Mouse (Mus musculus) megakaryocyte, adult 5-6 weeks (primary cell): ENCODE data around the gene Znrf4. TPM values are rescaled to one million over a fixed set of nuclear protein-coding genes. Genes with fewer than 3 reads are reported as not detected.

Source experiments
- ATAC-seq: 2 replicates; pipeline ENCODE4 v1.8.0; 2016; ENCODE audit warnings: mild to moderate bottlenecking, inconsistent platforms; ENCODE audit not compliant: poor library complexity, severe bottlenecking
- total RNA-seq, 2 experiments: library from RNA; stranded (forward) in 1 of 2; stranded (reverse) in 1 of 2; fragments of 153-499, 151-499 nt in 1 of 2; fragments of 221-1000, 200-1000 nt in 1 of 2; gene quantifications; 2 replicates each; pipeline versions ENCODE4 v1.2.3 to v1.2.4; 2015 to 2017

The Znrf4 gene
- total RNA-seq, 2 experiments from 2014 or later: not detected

DNA sequence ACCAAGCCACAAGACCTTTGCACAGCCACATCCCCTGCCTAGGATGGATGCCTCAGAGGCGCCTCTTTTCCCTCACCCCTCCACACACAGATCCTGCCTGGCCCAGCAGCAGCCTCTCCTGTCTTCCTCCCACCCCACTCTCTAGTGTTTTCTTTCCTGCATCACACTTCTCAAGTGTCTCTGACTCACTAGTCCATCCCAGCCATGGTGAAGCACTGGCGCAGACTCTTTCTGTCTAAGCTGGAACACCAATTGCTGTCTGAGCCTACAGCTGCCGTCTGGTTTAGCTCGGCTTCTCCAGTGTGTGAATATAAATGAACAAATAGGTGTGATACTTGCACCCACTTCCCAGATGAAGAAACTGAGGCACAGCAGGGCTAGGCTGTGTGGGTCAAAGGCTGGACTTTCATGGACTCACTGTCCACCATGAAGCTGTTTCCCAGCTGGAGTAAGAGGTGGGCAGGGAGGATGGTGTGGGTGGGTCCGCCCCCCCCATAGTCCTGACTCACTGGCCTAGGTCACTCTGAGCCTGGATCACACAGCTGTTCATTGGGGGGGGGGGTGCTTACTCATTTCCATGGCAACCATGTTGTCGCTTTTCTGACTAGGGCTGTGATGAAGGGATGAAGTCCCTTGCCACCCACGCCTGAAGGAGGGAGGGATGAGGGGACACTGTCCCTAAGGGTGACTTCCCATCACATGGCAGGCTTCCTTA lies 21.6 kb downstream of the Znrf4 start:
- ATAC-seq: no peak

DNA sequence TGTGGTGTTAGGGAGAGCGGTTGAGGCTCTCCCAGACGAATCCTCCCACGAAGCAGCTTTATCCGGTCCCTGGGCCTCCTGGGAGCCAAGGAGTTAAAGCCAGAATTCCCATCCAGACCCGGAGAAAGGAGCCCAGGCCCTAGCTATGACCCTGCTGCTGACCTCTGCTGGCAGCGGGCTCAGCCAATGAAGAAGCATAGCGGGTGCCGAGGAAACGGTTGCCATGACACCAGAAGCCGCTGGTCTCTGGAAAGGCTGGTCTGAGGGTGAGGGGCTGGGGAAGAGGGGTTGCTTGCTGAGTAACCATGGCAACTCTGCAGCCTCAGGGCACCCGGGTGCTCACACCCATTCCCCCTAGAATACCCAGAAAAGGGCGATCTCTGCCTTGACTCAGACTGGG lies 24.2 kb downstream of the Znrf4 start:
- no peak for ATAC-seq

GRCm38 (mm10) chr17:56487441-56487888 lies 24.8 kb downstream of the Znrf4 start:
- peak; percentile 60; the same call in 1 of the 2 replicates for ATAC-seq

GRCm38 (mm10) chr17:56485926-56486325 lies 26.3 kb downstream of the Znrf4 start:
- ATAC-seq: no peak

- no peak for ATAC-seq
Observed at GRCm38 (mm10) chr17:56485118-56485517, 27.1 kb downstream of the Znrf4 start.

- no peak for ATAC-seq
Observed at GRCm38 (mm10) chr17:56482671-56483070, 29.6 kb downstream of the Znrf4 start.

DNA sequence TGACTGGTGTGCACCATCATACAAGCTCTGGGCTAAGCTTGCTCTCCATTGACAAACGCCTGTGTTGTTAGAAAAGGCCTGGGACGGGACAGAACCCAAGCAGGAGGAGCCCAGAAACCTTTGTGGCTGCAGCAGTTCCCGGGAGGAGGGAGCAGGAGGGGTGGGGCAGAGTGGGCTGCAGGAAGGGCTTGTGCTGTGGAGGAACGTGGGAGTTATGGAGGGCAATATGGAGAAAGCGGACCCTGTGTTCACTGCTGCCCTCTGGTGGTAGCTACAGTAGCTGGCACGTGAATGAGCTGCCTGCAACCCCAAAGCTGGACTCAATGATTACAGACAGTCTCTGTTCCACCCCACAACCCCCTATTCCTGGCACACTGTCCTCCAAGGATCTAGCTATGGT lies 32.9 kb downstream of the Znrf4 start:
- ATAC-seq: peak; percentile 66

- ATAC-seq: peak; percentile 6; the same call in 1 of the 2 replicates
Observed at GRCm38 (mm10) chr17:56478191-56478611, 34.0 kb downstream of the Znrf4 start.

GRCm38 (mm10) chr17:56477191-56477818 lies 34.9 kb downstream of the Znrf4 start:
- no peak for ATAC-seq

DNA sequence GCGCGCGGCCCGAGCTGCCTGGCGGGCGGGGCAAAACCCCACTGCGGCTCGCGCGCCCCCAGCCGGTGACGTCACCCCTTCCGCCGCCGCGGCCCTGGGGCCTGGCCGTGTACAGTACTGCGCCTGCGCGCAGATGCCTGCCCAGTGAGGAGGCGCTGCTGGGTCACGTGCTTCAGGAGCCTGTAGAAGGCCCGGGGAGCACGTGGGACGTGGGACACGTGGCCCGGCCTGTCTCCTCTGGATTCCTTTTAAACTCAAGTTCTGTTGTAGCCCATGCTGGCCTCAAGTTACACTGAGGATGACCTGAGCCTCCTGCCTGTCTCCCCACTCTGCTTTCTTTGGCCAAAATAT lies 35.9 kb downstream of the Znrf4 start, which contains the start of gene Ptprs:
Gene Ptprs (minus strand): TSS at position 82 of the 351 bp plus-strand sequence.
- peak; percentile 46 for ATAC-seq

DNA sequence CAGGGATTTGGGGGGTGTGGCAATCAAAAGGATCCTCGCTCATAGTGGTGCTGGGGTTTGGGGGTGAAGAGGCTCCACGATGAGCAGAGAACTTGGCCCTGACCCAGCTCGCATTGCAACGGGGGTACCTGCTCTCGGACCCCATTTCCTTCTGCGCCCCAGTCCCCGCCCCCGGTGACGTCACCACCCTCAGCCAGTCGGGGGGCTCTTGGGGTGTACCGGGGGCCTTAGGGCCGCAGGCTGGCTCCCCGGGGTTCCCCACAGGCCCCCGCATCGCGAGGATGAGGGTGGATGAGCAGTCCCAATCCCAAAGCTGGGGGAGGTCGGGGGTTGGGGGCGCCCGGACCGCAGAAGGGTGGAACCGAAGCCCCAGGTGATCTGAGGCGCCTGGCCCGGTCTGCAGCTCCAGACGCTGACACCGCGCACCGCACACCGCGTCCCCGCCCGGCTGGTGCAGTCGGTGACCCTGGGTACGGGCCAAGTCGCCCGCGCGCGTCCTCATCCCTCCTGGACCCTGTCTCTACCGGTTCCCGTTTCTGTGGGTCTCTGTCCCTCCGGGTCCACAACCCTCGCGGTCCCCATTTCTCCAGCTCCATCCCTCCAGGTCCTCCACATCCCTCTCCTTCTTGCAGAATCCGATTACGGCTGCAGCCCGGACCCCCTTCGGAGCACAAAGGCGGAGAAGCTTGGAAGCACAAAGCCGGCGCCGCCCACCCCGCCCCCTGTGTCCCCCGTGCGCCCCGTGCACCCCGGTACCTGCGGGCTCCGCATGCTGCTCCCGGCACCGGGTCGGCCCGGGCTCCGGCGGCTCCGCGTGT lies 36.4 kb downstream of the Znrf4 start:
- ATAC-seq: 0 out of 2 replicates have a peak, but pooled peaks have one; percentile 9

GRCm38 (mm10) chr17:56474831-56475581 lies 37.2 kb downstream of the Znrf4 start:
- no peak for ATAC-seq

GRCm38 (mm10) chr17:56474311-56474830 lies 37.9 kb downstream of the Znrf4 start:
- no peak for ATAC-seq

GRCm38 (mm10) chr17:56473611-56473905 lies 38.7 kb downstream of the Znrf4 start:
- no peak for ATAC-seq

GRCm38 (mm10) chr17:56472733-56473610 lies 39.3 kb downstream of the Znrf4 start:
- ATAC-seq: peak; percentile 58

DNA sequence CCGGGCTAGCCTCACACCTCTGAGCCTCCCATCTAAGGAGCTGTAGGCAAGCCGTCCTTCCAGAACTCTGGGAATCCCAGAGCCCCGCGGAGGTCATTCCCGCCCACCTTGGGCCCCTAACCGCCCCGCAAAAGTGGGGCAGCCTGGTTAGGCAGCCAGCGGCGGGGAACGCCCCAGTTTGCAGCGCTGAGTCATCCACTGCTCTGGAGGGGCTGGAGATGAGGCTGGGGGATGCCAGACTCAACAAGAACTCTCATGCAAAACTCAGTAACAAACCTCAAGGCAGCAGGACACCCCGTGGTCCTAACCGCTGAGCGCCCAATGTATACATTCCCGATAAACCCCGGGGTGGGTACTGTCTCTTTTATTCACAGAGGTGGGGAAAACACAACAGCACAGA lies 40.1 kb downstream of the Znrf4 start:
- no peak for ATAC-seq

DNA sequence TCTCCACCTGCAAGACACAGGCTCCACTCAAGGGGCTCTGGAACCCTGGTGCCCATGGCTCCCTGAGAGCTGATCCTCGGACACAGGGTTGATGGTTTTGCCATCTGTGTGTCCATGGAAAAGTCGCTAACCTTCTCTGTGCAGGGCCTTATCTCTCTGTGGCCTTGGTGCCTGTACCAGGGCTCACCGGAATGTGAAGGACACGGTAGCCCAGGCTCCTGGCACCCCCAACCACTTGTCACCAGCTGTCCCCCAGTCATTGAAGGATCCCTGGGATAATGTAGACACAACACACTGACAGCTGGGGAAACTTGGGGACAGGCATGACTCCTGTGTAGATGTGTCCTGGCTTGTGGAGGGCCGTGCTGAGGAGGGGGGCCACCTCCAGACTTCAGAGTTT lies 41.1 kb downstream of the Znrf4 start:
- no peak for ATAC-seq

GRCm38 (mm10) chr17:56470571-56470970 lies 41.7 kb downstream of the Znrf4 start:
- no peak for ATAC-seq

DNA sequence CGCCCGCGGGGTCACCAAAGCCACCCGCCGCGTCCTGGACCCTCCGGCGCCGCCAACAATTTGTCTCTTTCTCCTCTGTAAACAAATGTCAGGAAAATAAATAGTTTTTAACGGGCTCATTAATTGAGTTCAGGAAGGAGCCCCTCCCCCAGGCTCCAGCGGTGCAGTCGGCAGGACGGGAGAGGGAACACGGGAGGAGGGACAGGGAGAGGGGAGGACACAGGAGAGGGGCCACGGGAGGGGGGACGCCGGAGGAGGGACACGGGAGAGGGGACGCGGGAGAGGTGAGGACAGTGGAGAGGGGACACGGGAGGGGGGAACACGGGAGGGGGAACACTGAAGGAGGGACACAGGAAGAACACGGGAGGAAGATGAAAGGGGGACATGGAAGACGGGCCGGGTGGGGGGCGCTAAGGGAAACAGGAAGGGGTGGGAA lies 42.2 kb downstream of the Znrf4 start:
- no peak for ATAC-seq

GRCm38 (mm10) chr17:56469275-56469674 lies 43.0 kb downstream of the Znrf4 start:
- ATAC-seq: no peak
